Mouse (Mus musculus) liver, embryonic 16.5 days (tissue): Measurements from ENCODE around the gene Med29. TPM values are rescaled to one million over a fixed set of nuclear protein-coding genes. Genes with fewer than 3 reads are reported as not detected.

Experiments
- ATAC-seq: fragments of 200-750 bp; cut with Nextera tagmentation; 2 replicates; pipeline ENCODE4 v1.8.0; 2017; ENCODE audit warnings: low read depth, mild to moderate bottlenecking, moderate number of reproducible peaks, moderate library complexity
- H3K27ac ChIP-seq: fragments of 300-500 bp; sonication (generic); 2 replicates; pipeline ENCODE4 v1.5.1; 2014; ENCODE audit warnings: mild to moderate bottlenecking, low read length
- H3K27me3 ChIP-seq: fragments of 300-500 bp; sonication (generic); 2 replicates; pipeline ENCODE4 v1.6.1; 2014; ENCODE audit warnings: low read depth, low read length, mixed read lengths; ENCODE audit not compliant: control insufficient read depth, insufficient read depth
- H3K36me3 ChIP-seq: fragments of 300-500 bp; sonication (generic); 2 replicates; pipeline ENCODE4 v1.6.1; 2014; ENCODE audit warnings: mild to moderate bottlenecking; ENCODE audit not compliant: control insufficient read depth, insufficient read depth
- H3K4me1 ChIP-seq: fragments of 300-500 bp; sonication (generic); 2 replicates; pipeline ENCODE4 v1.6.1; 2014; ENCODE audit warnings: low read depth, low read length, mixed read lengths; ENCODE audit not compliant: control insufficient read depth
- H3K4me2 ChIP-seq: fragments of 300-500 bp; sonication (generic); 2 replicates; pipeline ENCODE4 v1.6.1; 2014; ENCODE audit warnings: low read depth, low read length, mixed read lengths
- H3K4me3 ChIP-seq: fragments of 300-500 bp; sonication (generic); 2 replicates; pipeline ENCODE4 v1.5.1; 2014; ENCODE audit warnings: low read depth, mild to moderate bottlenecking, low read length
- H3K9ac ChIP-seq: fragments of 300-500 bp; sonication (generic); 2 replicates; pipeline ENCODE4 v1.6.1; 2014; ENCODE audit warnings: low read depth, low read length
- H3K9me3 ChIP-seq: fragments of 300-500 bp; sonication (generic); replicated peaks from 2 replicates; pipeline ENCODE4 v1.6.1; 2016; ENCODE audit warnings: low read length; ENCODE audit not compliant: control insufficient read depth
- WGBS: fragments of 180-500 bp; shearing (Covaris S2); extraction: QIAGEN DNeasy Blood & Tissue Kit; methylation state at CpG from one replicate; pipeline ENCODE4 v1.1.7; 2014; ENCODE audit not compliant: insufficient replicate concordance; 5-methylcytosine and 5-hydroxymethylcytosine counted together
- polyA plus RNA-seq: library from polyadenylated mRNA; unstranded; fragments of >200 nt; fragmentation: Nextera tagmentation; extraction: Ambion mirVana; gene quantifications from 2 replicates; pipeline ENCODE4 v1.2.1, GENCODE M21; 2015

The Med29 gene
- polyA plus RNA-seq, 1 experiment from 2014 or later, result 21.6 TPM

GRCm38 (mm10) chr7:28432252-28432651, 39.7 kb upstream of the Med29 start:
- Histone ChIP-seq H3K9me3 (no peaks in the 10 kb centered on the region), H3K4me2 (peak overlapping the region; percentile 58), H3K4me1 (peaks cover 59% of the 10 kb centered on the region), H3K4me3 (peak overlapping the region; percentile 1), H3K27ac (peak overlapping the region; percentile 84), H3K9ac (peak overlapping the region; percentile 4), H3K27me3 (no peaks in the 10 kb centered on the region), H3K36me3 (no peaks in the 10 kb centered on the region)
- ATAC-seq, result peak; percentile 1; the same call in 1 of the 2 replicates
- 20% methylated on average over 2 of the region's 2 CpGs for WGBS

- Histone ChIP-seq H3K27me3 (no peaks in the 10 kb centered on the region), H3K4me2 (no peak overlapping the region), H3K36me3 (no peaks in the 10 kb centered on the region), H3K9me3 (no peaks in the 10 kb centered on the region), H3K4me1 (peaks cover 56% of the 10 kb centered on the region), H3K9ac (no peak overlapping the region), H3K4me3 (no peak overlapping the region), H3K27ac (peak overlapping the region; percentile 19; the same call in 1 of the 2 replicates)
- WGBS, result 14% methylated on average over 1 of the region's 1 CpGs
- no peak for ATAC-seq
Observed at GRCm38 (mm10) chr7:28430512-28430911, 38.0 kb upstream of the Med29 start.

DNA sequence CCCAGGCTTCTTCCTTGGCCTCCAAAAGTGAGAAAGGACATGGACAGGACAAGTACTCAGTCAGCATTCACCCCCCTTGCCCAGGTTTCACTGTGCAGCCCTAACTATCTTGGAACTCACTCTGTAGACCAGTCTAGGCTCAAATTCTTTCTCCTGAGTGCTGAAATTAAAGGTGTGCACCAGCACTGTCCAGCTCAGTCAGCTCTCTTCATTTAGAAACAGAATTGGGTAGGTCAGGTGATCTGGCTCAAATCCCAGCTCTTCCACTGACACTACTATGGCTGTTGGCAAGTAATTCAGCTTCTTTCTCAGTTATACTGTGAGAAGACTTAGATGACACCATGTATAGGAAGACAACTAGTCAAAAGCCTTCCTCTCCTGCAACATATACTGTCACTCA, 35.2 kb upstream of the Med29 start:
- H3K9ac ChIP-seq, result no peak overlapping the region
- ATAC-seq, result no peak
- peaks cover 10% of the 10 kb centered on the region for H3K36me3 ChIP-seq
- no peak overlapping the region for H3K4me2 ChIP-seq
- no peak overlapping the region for H3K4me3 ChIP-seq
- H3K27me3 ChIP-seq, result no peaks in the 10 kb centered on the region
- no peak overlapping the region for H3K27ac ChIP-seq
- no peaks in the 10 kb centered on the region for H3K9me3 ChIP-seq
- peaks cover 29% of the 10 kb centered on the region for H3K4me1 ChIP-seq

- Histone ChIP-seq H3K4me2 (no peak overlapping the region), H3K4me1 (no peaks in the 10 kb centered on the region), H3K9me3 (no peaks in the 10 kb centered on the region), H3K27me3 (no peaks in the 10 kb centered on the region), H3K9ac (no peak overlapping the region), H3K4me3 (no peak overlapping the region), H3K27ac (no peak overlapping the region), H3K36me3 (peaks cover 36% of the 10 kb centered on the region)
- 93% methylated on average over 1 of the region's 1 CpGs for WGBS
- no peak for ATAC-seq
Observed at GRCm38 (mm10) chr7:28423018-28423417, 30.5 kb upstream of the Med29 start.

GRCm38 (mm10) chr7:28419416-28419815, 26.9 kb upstream of the Med29 start:
- Histone ChIP-seq H3K27me3 (no peaks in the 10 kb centered on the region), H3K27ac (no peak overlapping the region), H3K4me2 (no peak overlapping the region), H3K4me3 (no peak overlapping the region), H3K9ac (no peak overlapping the region), H3K4me1 (no peaks in the 10 kb centered on the region), H3K36me3 (peaks cover 51% of the 10 kb centered on the region), H3K9me3 (no peaks in the 10 kb centered on the region)
- no peak for ATAC-seq
- 93% methylated on average over 2 of the region's 2 CpGs for WGBS

DNA sequence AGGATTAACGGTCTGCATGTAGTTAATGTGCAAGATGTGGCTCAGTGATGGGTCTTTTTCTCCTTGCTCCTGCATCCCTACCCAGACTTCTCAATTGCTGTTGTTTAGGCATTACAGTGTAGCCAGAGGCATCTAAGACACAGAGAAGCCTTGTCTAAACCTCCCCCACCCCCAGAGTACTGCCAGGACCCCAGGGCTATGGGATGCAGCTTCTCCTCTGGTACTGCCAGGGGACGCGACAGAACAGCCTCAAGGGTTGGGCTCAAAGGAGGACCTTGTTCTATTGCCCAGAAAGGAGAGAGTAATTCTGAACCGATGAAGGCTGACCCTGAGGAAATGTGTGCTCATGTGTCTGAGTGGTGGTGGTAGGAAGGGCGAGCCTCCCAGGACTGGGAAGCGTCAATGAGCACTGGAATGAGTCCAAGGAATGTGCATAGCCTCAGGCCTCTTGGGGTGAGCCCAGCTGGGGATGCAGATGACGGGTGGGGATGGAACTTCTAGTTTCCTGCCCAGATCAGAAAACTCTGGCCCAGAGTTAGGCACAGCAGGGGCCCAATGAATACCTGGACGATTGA, 25.7 kb upstream of the Med29 start:
- 91% methylated on average over 8 of the region's 8 CpGs for WGBS
- Histone ChIP-seq H3K27ac (no peak overlapping the region), H3K4me2 (no peak overlapping the region), H3K4me1 (no peaks in the 10 kb centered on the region), H3K9ac (no peak overlapping the region), H3K9me3 (no peaks in the 10 kb centered on the region), H3K4me3 (no peak overlapping the region), H3K36me3 (peaks cover 57% of the 10 kb centered on the region), H3K27me3 (no peaks in the 10 kb centered on the region)
- no peak for ATAC-seq

DNA sequence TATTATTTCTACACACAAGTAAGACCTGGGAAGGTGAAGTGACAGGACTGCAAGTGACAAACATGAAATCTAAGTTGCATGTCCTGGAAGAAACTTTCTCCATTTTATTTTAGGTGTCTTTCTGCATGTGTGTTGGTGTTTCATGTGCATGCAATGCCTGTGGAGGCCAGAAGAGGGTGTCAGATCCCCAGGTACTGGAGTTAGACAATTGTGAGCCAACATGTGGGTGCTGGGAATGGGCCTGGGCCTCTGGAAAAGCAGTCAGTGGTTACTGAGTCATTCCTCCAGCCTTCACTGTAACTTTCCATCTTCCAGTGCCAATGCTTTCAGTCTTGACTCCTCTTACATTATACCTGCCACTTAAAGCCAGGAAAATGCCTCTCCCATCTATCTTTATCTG, 24.9 kb upstream of the Med29 start:
- no peak overlapping the region for H3K4me3 ChIP-seq
- no peak overlapping the region for H3K27ac ChIP-seq
- H3K9me3 ChIP-seq, result no peaks in the 10 kb centered on the region
- H3K36me3 ChIP-seq, result peaks cover 54% of the 10 kb centered on the region
- H3K9ac ChIP-seq, result no peak overlapping the region
- H3K4me2 ChIP-seq, result no peak overlapping the region
- no peak for ATAC-seq
- H3K27me3 ChIP-seq, result no peaks in the 10 kb centered on the region
- H3K4me1 ChIP-seq, result no peaks in the 10 kb centered on the region

DNA sequence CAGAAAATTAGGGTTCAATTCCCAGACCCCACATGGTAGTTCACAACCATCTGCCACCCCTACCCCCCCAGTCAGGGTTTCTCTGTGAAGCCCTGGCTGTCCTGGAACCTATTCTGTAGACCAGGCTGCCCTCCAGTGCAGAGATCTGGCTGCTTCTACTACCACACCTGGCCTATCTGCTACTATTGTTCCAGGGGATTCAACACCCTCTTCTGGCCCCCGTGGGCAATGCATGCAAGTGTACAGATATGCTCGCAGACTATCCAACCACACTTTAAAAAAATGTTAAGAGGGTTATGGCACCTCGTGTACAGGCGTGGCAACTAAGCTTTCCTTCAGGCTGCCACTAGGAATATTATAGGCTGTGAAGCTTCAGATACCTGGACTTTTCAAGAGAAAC, 20.3 kb upstream of the Med29 start:
- 60% methylated on average over 4 of the region's 4 CpGs for WGBS
- no peaks in the 10 kb centered on the region for H3K27me3 ChIP-seq
- H3K27ac ChIP-seq, result no peak overlapping the region
- ATAC-seq, result no peak
- no peak overlapping the region for H3K4me3 ChIP-seq
- H3K4me2 ChIP-seq, result no peak overlapping the region
- H3K36me3 ChIP-seq, result peaks cover 30% of the 10 kb centered on the region
- peaks cover 2% of the 10 kb centered on the region; the same call in 1 of the 2 replicates for H3K4me1 ChIP-seq
- no peaks in the 10 kb centered on the region for H3K9me3 ChIP-seq
- H3K9ac ChIP-seq, result no peak overlapping the region

DNA sequence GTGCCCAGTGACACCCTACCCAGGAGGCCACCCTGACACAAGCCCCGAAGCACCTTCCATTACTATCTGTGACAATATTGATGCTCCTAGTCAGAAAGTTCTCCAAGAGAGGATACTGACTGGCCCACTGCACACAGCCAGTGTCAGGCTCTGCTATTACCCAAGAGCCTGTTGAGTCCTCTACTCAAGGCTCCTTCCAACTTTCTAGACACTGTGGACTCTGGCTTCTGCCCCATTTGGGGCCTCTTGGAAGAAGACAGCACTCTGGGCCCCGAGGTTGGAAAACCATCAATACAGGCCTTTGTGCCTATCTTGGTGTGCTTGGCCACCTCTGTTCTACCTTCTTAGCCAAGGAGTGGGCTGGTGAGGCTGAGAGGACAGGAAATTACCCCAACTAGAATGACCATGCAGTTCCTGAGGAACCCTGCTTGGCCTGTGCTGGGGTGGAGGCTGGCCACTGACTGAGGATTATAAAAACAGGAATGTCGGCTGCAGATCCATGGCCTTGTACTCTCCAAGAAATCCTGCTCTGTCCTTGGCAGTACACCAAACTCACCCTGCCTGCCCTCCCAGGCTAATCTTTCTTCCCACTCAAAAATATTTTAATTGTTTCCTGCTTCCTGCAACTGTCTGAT, 18.4 kb upstream of the Med29 start:
- Histone ChIP-seq H3K9me3 (no peaks in the 10 kb centered on the region), H3K36me3 (peaks cover 36% of the 10 kb centered on the region)
- ATAC-seq, result 0 out of 2 replicates have a peak, but pooled peaks have one; percentile 24

More for the DNA sequence above, 18.4 kb upstream of the Med29 start:
- no peak overlapping the region for H3K27ac ChIP-seq
- H3K27me3 ChIP-seq, result no peaks in the 10 kb centered on the region
- no peak overlapping the region for H3K4me2 ChIP-seq
- no peak overlapping the region for H3K4me3 ChIP-seq
- no peak overlapping the region for H3K9ac ChIP-seq
- 77% methylated on average over 3 of the region's 3 CpGs for WGBS
- H3K4me1 ChIP-seq, result peaks cover 2% of the 10 kb centered on the region; the same call in 1 of the 2 replicates
